In the genomic region with DNA sequence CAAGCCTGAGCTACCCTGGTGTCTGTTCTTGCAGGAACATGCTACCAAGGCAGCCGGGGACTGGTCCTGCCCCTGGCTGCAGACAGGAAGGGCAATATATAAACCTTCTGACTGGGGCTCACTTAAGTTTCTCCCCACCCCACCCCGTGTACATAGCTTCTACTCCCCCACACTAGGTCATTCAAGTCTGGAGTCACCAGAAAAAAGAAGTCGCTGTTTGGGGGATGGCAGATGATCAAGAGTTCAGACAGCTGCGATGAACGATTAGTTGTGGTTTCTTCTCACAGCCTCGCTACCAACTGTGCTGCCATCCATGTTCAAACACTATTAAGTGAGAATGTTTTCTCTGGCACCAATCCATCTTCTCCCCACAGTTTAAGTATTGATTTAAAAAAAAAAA, we compare ENCODE assay signal across 15 mouse cellular contexts. TPM values are rescaled to one million over a fixed set of nuclear protein-coding genes. Genes with fewer than 3 reads are reported as not detected.
A peak's percentile ranks its signal among the peaks of the same experiment; 100 is the strongest.
DNase-seq lines count a peak whose midpoint lies in the region; ATAC-seq and TF ChIP-seq lines count a peak whose summit lies in the region.
"Had no signal": no experiment of that assay in that cellular context is flagged by ENCODE, and none has a peak within 500 bp of the region (broad histone marks: within the 10 kb centered on the region; RNA-seq: fewer than 3 reads in every experiment).

No protein-coding gene starts in this region.

- no peaks in the 10 kb centered on the region for H3K9me3 ChIP-seq in forebrain, embryonic 14.5 days (replicated peaks; ENCODE audit: control insufficient read depth, low read length)
- H3K9me3 ChIP-seq in forebrain, embryonic 13.5 days (replicated peaks), result no peaks in the 10 kb centered on the region
- no peaks in the 10 kb centered on the region for H3K9me3 ChIP-seq in lung, embryonic 14.5 days (ENCODE audit: low read depth, low read length)
- no peaks in the 10 kb centered on the region for H3K9me3 ChIP-seq in limb, embryonic 13.5 days
- H3K9me3 ChIP-seq: forebrain, embryonic 10.5 days; G1E; intestine, embryonic 15.5 days; liver, embryonic 12.5 days had no signal

- no peak overlapping the region for H3K4me2 ChIP-seq in forebrain, embryonic 14.5 days (ENCODE audit: low read length)
- no peak overlapping the region for H3K4me2 ChIP-seq in forebrain, embryonic 13.5 days
- H3K4me2 ChIP-seq in lung, embryonic 14.5 days, result no peak overlapping the region
- H3K4me2 ChIP-seq in limb, embryonic 13.5 days (replicated peaks), result no peak overlapping the region
- H3K4me2 ChIP-seq: intestine, embryonic 15.5 days; liver, embryonic 12.5 days had no signal

- no peak overlapping the region for H3K9ac ChIP-seq in forebrain, embryonic 14.5 days (ENCODE audit: low read length)
- H3K9ac ChIP-seq in forebrain, embryonic 13.5 days, result no peak overlapping the region
- H3K9ac ChIP-seq in lung, embryonic 14.5 days, result no peak overlapping the region
- no peak overlapping the region for H3K9ac ChIP-seq in limb, embryonic 13.5 days
- H3K9ac ChIP-seq: intestine, embryonic 15.5 days; liver, embryonic 12.5 days had no signal

- no peak for ATAC-seq in forebrain, embryonic 14.5 days
- no peak for ATAC-seq in forebrain, embryonic 13.5 days
- no peak for ATAC-seq in lung, embryonic 14.5 days (ENCODE audit: insufficient read depth)
- ATAC-seq in limb, embryonic 13.5 days (ENCODE audit: low FRiP score, low read depth), result peak; percentile 79
- ATAC-seq: intestine, embryonic 15.5 days; liver, embryonic 12.5 days had no signal

- H3K36me3 ChIP-seq in forebrain, embryonic 14.5 days (ENCODE audit: control insufficient read depth, insufficient read depth, low read length), result no peaks in the 10 kb centered on the region
- H3K36me3 ChIP-seq in forebrain, embryonic 13.5 days (ENCODE audit: poor library complexity, severe bottlenecking), result no peaks in the 10 kb centered on the region
- no peaks in the 10 kb centered on the region for H3K36me3 ChIP-seq in lung, embryonic 14.5 days (ENCODE audit: insufficient read depth)
- no peaks in the 10 kb centered on the region for H3K36me3 ChIP-seq in limb, embryonic 13.5 days
- H3K36me3 ChIP-seq: forebrain, embryonic 10.5 days; G1E; intestine, embryonic 15.5 days; liver, embryonic 12.5 days had no signal

- no peak for TF ChIP-seq CTCF in lung, embryonic 14.5 days (IDR thresholded peaks at IDR 0.05; ENCODE audit: low read depth)

- H3K4me3 ChIP-seq in forebrain, embryonic 14.5 days (ENCODE audit: low read depth, low read length), result no peak overlapping the region
- H3K4me3 ChIP-seq in forebrain, embryonic 13.5 days, result no peak overlapping the region
- H3K4me3 ChIP-seq in lung, embryonic 14.5 days (ENCODE audit: low read depth, low read length), result no peak overlapping the region
- no peak overlapping the region for H3K4me3 ChIP-seq in limb, embryonic 13.5 days
- H3K4me3 ChIP-seq: forebrain, embryonic 10.5 days; intestine, embryonic 15.5 days; liver, embryonic 12.5 days had no signal

- 72% methylated on average over 6 of the region's 6 CpGs for WGBS in forebrain, embryonic 14.5 days
- WGBS in forebrain, embryonic 13.5 days, result 81% methylated on average over 6 of the region's 6 CpGs
- 32% methylated on average over 6 of the region's 6 CpGs for WGBS in lung, embryonic 14.5 days
- 51% methylated on average over 6 of the region's 6 CpGs for WGBS in limb, embryonic 13.5 days

- no peaks in the 10 kb centered on the region for H3K27me3 ChIP-seq in forebrain, embryonic 14.5 days (replicated peaks; ENCODE audit: control insufficient read depth, insufficient read depth, low read length)
- no peaks in the 10 kb centered on the region for H3K27me3 ChIP-seq in forebrain, embryonic 13.5 days
- no peaks in the 10 kb centered on the region for H3K27me3 ChIP-seq in lung, embryonic 14.5 days (ENCODE audit: insufficient read depth, low read length)
- no peaks in the 10 kb centered on the region for H3K27me3 ChIP-seq in limb, embryonic 13.5 days
- H3K27me3 ChIP-seq: intestine, embryonic 15.5 days; liver, embryonic 12.5 days had no signal

- no peaks in the 10 kb centered on the region for H3K4me1 ChIP-seq in forebrain, embryonic 14.5 days (ENCODE audit: control insufficient read depth, insufficient read depth, low read length)
- H3K4me1 ChIP-seq in forebrain, embryonic 13.5 days, result no peaks in the 10 kb centered on the region
- no peaks in the 10 kb centered on the region for H3K4me1 ChIP-seq in lung, embryonic 14.5 days (ENCODE audit: insufficient read depth)
- peaks cover 15% of the 10 kb centered on the region; the same call in 1 of the 2 replicates for H3K4me1 ChIP-seq in limb, embryonic 13.5 days
- H3K4me1 ChIP-seq: forebrain, embryonic 10.5 days; intestine, embryonic 15.5 days; liver, embryonic 12.5 days had no signal

- no peak overlapping the region for H3K27ac ChIP-seq in forebrain, embryonic 14.5 days (ENCODE audit: low read depth, low read length)
- no peak overlapping the region for H3K27ac ChIP-seq in forebrain, embryonic 13.5 days
- H3K27ac ChIP-seq in lung, embryonic 14.5 days (ENCODE audit: low read depth), result no peak overlapping the region
- H3K27ac ChIP-seq in limb, embryonic 13.5 days, result peak overlapping the region; percentile 58; the same call in 1 of the 2 replicates
- H3K27ac ChIP-seq: forebrain, embryonic 10.5 days; intestine, embryonic 15.5 days; liver, embryonic 12.5 days had no signal

- peak; percentile 17 for DNase-seq in forebrain, embryonic 14.5 days (ENCODE audit: low spot score)
- DNase-seq in lung, embryonic 14.5 days, result peak; percentile 38
- no peak for DNase-seq in lung, postnatal 10 days
- DNase-seq in Muller cell, postnatal 12 days (ENCODE audit: inconsistent ontology term), result peak; percentile 80
- DNase-seq in thymus, postnatal 10 days (ENCODE audit: low spot score in 2 of 2), result no peak
- no peak for DNase-seq in ovary, adult 18-20 months (ENCODE audit: low spot score)
- DNase-seq: cerebellum, adult 18-20 months; heart, adult 18-20 months; kidney, postnatal 25 days had no signal

RNA-seq across cellular contexts. Expression of a gene that starts 55.3 kb away (rescaled TPM):
- polyA plus RNA-seq in forebrain, embryonic 14.5 days (2014; fragmentation: Nextera tagmentation; extraction: Ambion mirVana), result 0.05 TPM in 1 of 2 replicates, not detected in the other
- polyA plus RNA-seq in forebrain, embryonic 13.5 days (2015; fragmentation: Nextera tagmentation; extraction: Ambion mirVana), result 0.18 TPM in 1 of 2 replicates, not detected in the other
- polyA plus RNA-seq in lung, embryonic 14.5 days (2014; fragmentation: Nextera tagmentation; extraction: Ambion mirVana), result 0.26 and 0.46 TPM in 2 replicates
- polyA plus RNA-seq in limb, embryonic 13.5 days (2015; fragmentation: Nextera tagmentation; extraction: Ambion mirVana), result 29.7 and 32.1 TPM in 2 replicates
- polyA plus RNA-seq: G1E; liver, embryonic 12.5 days had no signal

Comparison
In these comparisons a context has a peak if more than half of its experiments do, and no peak if none do; other contexts are left out.
1. DNase-seq: peak in forebrain, embryonic 14.5 days (single experiment), lung, embryonic 14.5 days (single experiment) and Muller cell, postnatal 12 days (single experiment); none in lung, postnatal 10 days (single experiment), thymus, postnatal 10 days (0 of 2) and ovary, adult 18-20 months (single experiment).
2. RNA of a gene that starts 55.3 kb away (polyA plus RNA-seq): 29.7 to 32.1 TPM in limb, embryonic 13.5 days; 0.26 to 0.46 TPM in lung, embryonic 14.5 days, 0.05 TPM in forebrain, embryonic 14.5 days and 0.18 TPM in forebrain, embryonic 13.5 days; every median in the first group is over 10 times any median in the second.